Mouse (Mus musculus): ENCODE measurements around the gene Cdkn2a.

GRCm38 (mm10) chr4:89313461-89313860 is 19.0 kb upstream of the Cdkn2a start:
- TF ChIP-seq MYOG (IDR thresholded peaks at IDR 0.05; ENCODE audit: control insufficient read depth, extremely low read depth, insufficient read length) = no peak
- no peak for TF ChIP-seq CTCF (IDR thresholded peaks at IDR 0.05; ENCODE audit: control insufficient read depth, insufficient read depth, insufficient read length)
- no peak for TF ChIP-seq MAX (IDR thresholded peaks at IDR 0.05)
- no peak for TF ChIP-seq FOSL1 (IDR thresholded peaks at IDR 0.05; ENCODE audit: insufficient read depth, low read length, poor library complexity, severe bottlenecking)
- no peak for TF ChIP-seq MYOD1 (IDR thresholded peaks at IDR 0.05; ENCODE audit: control insufficient read depth, insufficient read length, low read depth)
- TF ChIP-seq USF1 (IDR thresholded peaks at IDR 0.05; ENCODE audit: low read depth) = no peak
